Mouse (Mus musculus) adrenal gland, postnatal 10 days (tissue): ENCODE results near the gene Gm3055. TPM values are rescaled to one million over a fixed set of nuclear protein-coding genes. Genes with fewer than 3 reads are reported as not detected.
"Not testable (repeated sequence)": the region's sequence is repeated elsewhere in the genome, so short reads cannot be mapped to it uniquely, and the experiment has no call there.

Source experiments
- DNase-seq: peaks from one replicate; pipeline ENCODE4 v3.0.0; 2021; ENCODE audit warnings: mixed read lengths
- long read RNA-seq, 2 experiments: library from polyadenylated mRNA; stranded (forward); transcript quantifications; one replicate each; pipeline ENCODE4 v2.0.0; 2021
- total RNA-seq, 2 experiments: library from RNA; stranded (reverse); gene quantifications; 2 replicates each; pipeline ENCODE4 v1.2.3; 2021

Gene Gm3055
- 1 to 10 TPM; 2.1 to 3.4 TPM for total RNA-seq
- long read RNA-seq, experiment 1 = 0 reads
- long read RNA-seq, experiment 2 = 0 reads

- DNase-seq = not testable (repeated sequence)
These were observed at the start of gene Gm3055 for GRCm38 (mm10) chr10:81770506-81771403. Gene Gm3055 (minus strand): TSS chr10:81771161.

GRCm38 (mm10) chr10:81811899-81812298 lies 40.9 kb upstream of the Gm3055 start, which contains the start of gene Gm4767:
Gene Gm4767 (plus strand): TSS chr10:81812186.
- peak; percentile 13 for DNase-seq

GRCm38 (mm10) chr10:81771404-81771777 lies 430 bp upstream of the Gm3055 start:
- DNase-seq = not testable (repeated sequence)

DNA sequence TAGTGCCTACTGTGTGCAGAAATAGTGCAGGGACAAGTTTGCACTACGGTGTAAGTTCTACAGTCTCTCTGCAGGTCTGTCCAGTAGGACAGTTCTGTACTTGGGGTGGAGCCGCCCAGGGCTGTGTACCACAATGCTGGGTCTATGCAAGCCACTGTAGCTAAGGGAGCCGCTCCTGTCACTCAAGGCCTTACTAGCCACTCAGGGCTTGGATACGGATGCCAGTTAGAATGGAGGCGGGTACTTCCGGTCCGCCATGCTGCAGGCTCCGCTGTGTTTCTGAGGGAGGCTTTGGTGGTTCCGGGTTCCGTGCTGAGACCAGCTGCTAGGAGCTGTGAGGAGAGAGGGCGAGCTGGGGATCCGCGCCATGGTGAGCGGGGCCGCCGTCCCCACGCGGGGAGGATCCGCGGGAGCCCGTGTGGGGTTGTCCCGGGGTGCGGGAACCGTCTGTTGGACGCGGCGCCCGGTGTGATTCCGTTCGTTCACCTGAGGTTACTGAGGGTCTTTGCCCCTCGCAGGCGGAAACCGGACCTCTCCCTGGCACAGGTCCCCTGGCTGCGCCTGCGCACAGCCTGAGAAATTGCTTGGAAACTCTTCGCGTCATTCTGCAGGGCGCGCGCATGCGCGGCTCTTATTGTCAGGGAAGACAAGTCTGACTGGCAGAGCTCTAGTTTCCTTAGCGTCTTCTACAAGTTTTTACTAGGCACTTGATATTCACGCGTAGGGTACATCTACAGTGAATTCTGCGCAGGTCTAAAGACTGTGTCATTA lies 66.2 kb downstream of the Gm3055 start, which contains the start of gene Zfp433:
Gene Zfp433 (plus strand): TSS at position 295 of the 771 bp plus-strand sequence.
- not testable (repeated sequence) for DNase-seq

Other genes starting within 250 kb of the Gm3055 start
- gene Gna15, start 246.9 kb downstream of the Gm3055 start, total RNA-seq = 1 to 10 TPM in 1 of 2 experiments, under 1 TPM in 1; 0.66 to 1.1 TPM
- gene Gna11, start 226.0 kb downstream of the Gm3055 start, total RNA-seq = 10 to 100 TPM; 63.8 to 72.7 TPM
- gene Aes, start 211.7 kb downstream of the Gm3055 start, total RNA-seq = 100 to 1,000 TPM; 541 to 611 TPM
- 10 to 100 TPM; 10.9 to 18.1 TPM for gene Tle2, start 196.6 kb downstream of the Gm3055 start, total RNA-seq
- 10 to 100 TPM in 1 of 2 experiments, 1 to 10 TPM in 1; 8.7 to 10.8 TPM for gene Tle6, start 170.1 kb downstream of the Gm3055 start, total RNA-seq
- 1 to 10 TPM; 1.1 to 1.8 TPM for gene BC025920, start 164.9 kb downstream of the Gm3055 start, total RNA-seq
- 10 to 100 TPM; 17.3 to 24.7 TPM for gene Sirt6, start 143.4 kb downstream of the Gm3055 start, total RNA-seq
- gene Ankrd24, start 142.6 kb downstream of the Gm3055 start, total RNA-seq = 10 to 100 TPM; 15.2 to 26.7 TPM
- gene Gm10778, start 122.1 kb downstream of the Gm3055 start, total RNA-seq = 1 to 10 TPM; 2.8 to 3.2 TPM
- gene Zfp433, start 66.3 kb downstream of the Gm3055 start, total RNA-seq = 1 to 10 TPM; 5.6 to 8.6 TPM
- gene Gm4767, start 41.0 kb upstream of the Gm3055 start, total RNA-seq = 1 to 10 TPM; 1.7 to 3.2 TPM
- gene Gm32687, start 92.8 kb upstream of the Gm3055 start, total RNA-seq = 1 to 10 TPM; 1.7 to 2.9 TPM
- 1 to 10 TPM; 1.1 to 2.1 TPM for gene Zfp781, start 159.3 kb upstream of the Gm3055 start, total RNA-seq